Mouse (Mus musculus): ENCODE measurements around the gene Chchd5. TPM values are rescaled to one million over a fixed set of nuclear protein-coding genes. Genes with fewer than 3 reads are reported as not detected.

The Chchd5 gene
- polyA plus RNA-seq, 1 experiment from 2014 or later: 24.4 TPM

DNA sequence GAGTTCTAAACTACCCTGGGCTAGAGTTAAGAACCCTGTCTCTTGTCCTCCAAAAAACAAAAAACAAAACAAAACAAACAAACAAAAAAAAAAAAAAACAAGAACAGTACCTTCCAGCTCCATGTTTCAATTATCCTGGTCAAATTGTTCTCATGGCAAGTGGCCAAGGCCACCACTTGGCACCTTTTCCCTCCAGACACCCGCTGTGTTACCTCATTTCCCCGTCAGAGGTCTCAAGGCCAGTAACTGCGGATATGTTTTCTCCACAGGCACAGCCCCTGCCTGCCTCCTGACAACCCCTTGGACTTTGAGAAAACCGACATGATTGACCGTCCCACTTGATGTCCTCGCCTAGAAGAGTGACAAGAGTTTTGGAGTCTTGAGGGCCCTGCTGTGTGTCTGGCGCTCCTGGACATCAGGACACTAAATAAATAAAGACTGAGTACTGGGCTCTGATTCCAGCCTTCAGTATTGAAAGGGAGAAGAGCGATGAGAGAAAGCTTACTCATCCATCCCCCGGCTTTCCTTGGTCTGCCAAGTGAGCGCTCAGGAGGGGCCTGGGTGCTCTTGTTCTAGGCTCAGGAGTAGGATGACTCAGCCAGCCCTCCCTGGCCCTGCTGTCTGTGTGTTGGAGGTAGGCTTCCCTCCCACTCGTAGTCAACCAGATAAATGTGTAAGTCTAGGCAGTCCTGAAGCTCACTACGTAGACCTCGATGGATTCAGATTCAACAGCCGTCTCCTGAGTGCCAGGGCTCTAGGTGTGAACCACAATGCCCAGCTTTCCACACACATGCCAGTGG is 3.7 kb downstream of the Chchd5 start:
- DNase-seq: no peak
- Histone ChIP-seq H3K4me3 (replicated peaks; ENCODE audit: low read depth, low read length) (no peak overlapping the region), H3K9me3 (ENCODE audit: control insufficient read depth, low read length) (peaks cover 9% of the 10 kb centered on the region; the same call in 1 of the 2 replicates), H3K4me2 (ENCODE audit: low read length) (no peak overlapping the region), H3K9ac (replicated peaks; ENCODE audit: low read length) (no peak overlapping the region), H3K27ac (replicated peaks; ENCODE audit: low read depth, low read length) (no peak overlapping the region), H3K4me1 (ENCODE audit: control insufficient read depth, insufficient read depth, low read length) (peaks cover 9% of the 10 kb centered on the region), H3K36me3 (ENCODE audit: control insufficient read depth, insufficient read depth, low read length) (peaks cover 15% of the 10 kb centered on the region), H3K27me3 (ENCODE audit: control insufficient read depth, insufficient read depth, low read length) (no peaks in the 10 kb centered on the region)
- 98% methylated on average over 14 of the region's 14 CpGs for WGBS
- ATAC-seq (ENCODE audit: low FRiP score, low TSS enrichment): no peak

DNA sequence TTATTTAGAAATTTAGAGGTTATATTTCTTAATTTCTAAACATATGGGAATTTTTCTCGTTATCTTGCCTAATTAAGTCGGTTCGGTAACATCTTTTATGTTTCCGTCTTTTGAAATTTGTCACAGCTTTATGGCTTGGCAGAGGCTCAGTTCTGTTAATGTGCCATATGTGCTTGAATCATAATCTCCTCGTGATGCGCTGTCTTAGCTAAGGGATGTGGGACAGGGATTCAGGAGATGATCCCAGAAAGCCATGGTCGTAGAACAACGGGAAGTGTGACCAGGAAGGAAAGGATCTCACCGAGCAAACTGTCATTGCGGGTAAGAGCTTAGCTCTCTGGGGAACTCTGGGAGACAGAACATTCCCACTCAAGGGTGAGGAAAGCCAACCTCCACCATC is 10.4 kb downstream of the Chchd5 start:
- DNase-seq (peak; percentile 3), ATAC-seq (ENCODE audit: low FRiP score, low TSS enrichment) (no peak)
- H3K9ac ChIP-seq (replicated peaks; ENCODE audit: low read length): no peak overlapping the region
- H3K4me2 ChIP-seq (ENCODE audit: low read length): no peak overlapping the region
- no peak overlapping the region for H3K4me3 ChIP-seq (replicated peaks; ENCODE audit: low read depth, low read length)
- no peak overlapping the region for H3K27ac ChIP-seq (replicated peaks; ENCODE audit: low read depth, low read length)
- WGBS: 78% methylated on average over 10 of the region's 10 CpGs
- H3K36me3 ChIP-seq (ENCODE audit: control insufficient read depth, insufficient read depth, low read length): no peaks in the 10 kb centered on the region
- H3K9me3 ChIP-seq (ENCODE audit: control insufficient read depth, low read length): no peaks in the 10 kb centered on the region
- no peaks in the 10 kb centered on the region for H3K4me1 ChIP-seq (ENCODE audit: control insufficient read depth, insufficient read depth, low read length)
- no peaks in the 10 kb centered on the region for H3K27me3 ChIP-seq (ENCODE audit: control insufficient read depth, insufficient read depth, low read length)

DNA sequence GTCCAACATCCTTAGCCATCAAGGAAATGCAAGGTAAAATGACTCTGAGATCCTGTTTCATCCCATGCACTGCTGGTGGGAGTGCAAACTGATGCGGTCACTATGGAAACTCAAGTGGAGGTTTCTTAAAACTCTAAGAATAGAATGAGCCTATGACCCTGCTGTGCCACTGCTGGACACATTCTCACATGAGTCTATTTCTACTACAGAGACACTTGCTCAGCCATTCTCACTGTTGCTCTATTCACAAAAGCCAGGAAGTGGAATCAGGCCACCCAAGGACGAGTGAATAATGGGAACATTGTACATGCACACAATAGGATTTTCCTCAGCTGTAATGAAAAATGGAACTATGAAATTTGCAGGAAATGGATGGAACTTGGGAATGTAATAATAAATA is 19.3 kb downstream of the Chchd5 start:
- no peaks in the 10 kb centered on the region for H3K4me1 ChIP-seq (ENCODE audit: control insufficient read depth, insufficient read depth, low read length)
- 21% methylated on average over 2 of the region's 2 CpGs for WGBS
- H3K27ac ChIP-seq (replicated peaks; ENCODE audit: low read depth, low read length): no peak overlapping the region
- H3K27me3 ChIP-seq (ENCODE audit: control insufficient read depth, insufficient read depth, low read length): no peaks in the 10 kb centered on the region
- no peak overlapping the region for H3K4me3 ChIP-seq (replicated peaks; ENCODE audit: low read depth, low read length)
- no peak overlapping the region for H3K4me2 ChIP-seq (ENCODE audit: low read length)
- no peaks in the 10 kb centered on the region for H3K9me3 ChIP-seq (ENCODE audit: control insufficient read depth, low read length)
- no peak for DNase-seq
- H3K9ac ChIP-seq (replicated peaks; ENCODE audit: low read length): no peak overlapping the region
- H3K36me3 ChIP-seq (ENCODE audit: control insufficient read depth, insufficient read depth, low read length): no peaks in the 10 kb centered on the region
- no peak for ATAC-seq (ENCODE audit: low FRiP score, low TSS enrichment)

DNA sequence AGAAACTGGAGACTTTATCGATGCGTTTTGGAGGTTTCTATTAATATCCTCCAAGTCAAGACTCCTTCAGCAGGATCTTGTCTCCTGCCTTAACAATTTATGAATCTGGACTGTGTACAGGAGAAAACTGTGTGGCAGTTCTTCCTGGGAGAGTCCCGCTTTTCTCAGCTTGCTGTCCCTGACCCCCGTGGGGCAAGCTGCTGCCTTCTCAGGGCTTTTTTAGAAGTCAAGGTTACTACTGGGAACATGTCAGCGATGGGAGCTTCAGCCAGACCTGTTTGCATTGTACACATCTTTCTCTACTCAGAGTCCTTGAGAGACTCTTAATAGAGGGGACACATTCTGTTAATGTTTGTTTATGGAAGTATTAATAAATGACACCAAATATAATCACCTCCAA is 20.9 kb downstream of the Chchd5 start:
- Histone ChIP-seq H3K4me2 (ENCODE audit: low read length) (no peak overlapping the region), H3K9me3 (ENCODE audit: control insufficient read depth, low read length) (no peaks in the 10 kb centered on the region), H3K9ac (replicated peaks; ENCODE audit: low read length) (no peak overlapping the region), H3K36me3 (ENCODE audit: control insufficient read depth, insufficient read depth, low read length) (no peaks in the 10 kb centered on the region), H3K4me3 (replicated peaks; ENCODE audit: low read depth, low read length) (no peak overlapping the region), H3K27me3 (ENCODE audit: control insufficient read depth, insufficient read depth, low read length) (no peaks in the 10 kb centered on the region), H3K27ac (replicated peaks; ENCODE audit: low read depth, low read length) (no peak overlapping the region), H3K4me1 (ENCODE audit: control insufficient read depth, insufficient read depth, low read length) (no peaks in the 10 kb centered on the region)
- 90% methylated on average over 5 of the region's 5 CpGs for WGBS
- ATAC-seq (ENCODE audit: low FRiP score, low TSS enrichment) (no peak), DNase-seq (no peak)

DNA sequence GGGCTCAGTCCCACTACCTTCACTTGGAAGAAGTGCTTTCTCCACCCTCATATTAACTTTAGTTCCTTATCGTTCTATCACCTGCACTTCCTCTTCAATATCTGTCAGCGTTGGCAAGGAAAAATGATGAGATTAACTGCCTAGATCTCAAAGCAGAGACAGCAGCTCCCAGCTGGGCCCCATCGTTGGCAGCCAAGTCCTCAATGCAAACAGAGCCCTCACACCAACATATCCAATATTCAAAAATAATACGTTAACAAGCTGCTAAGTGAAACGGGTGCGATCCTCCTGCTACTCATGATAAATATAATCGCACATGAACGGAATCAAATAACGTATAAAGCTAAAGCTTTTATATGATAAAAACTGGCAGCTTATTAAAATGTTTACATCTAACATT is 21.6 kb downstream of the Chchd5 start:
- WGBS: 91% methylated on average over 9 of the region's 9 CpGs
- no peaks in the 10 kb centered on the region for H3K27me3 ChIP-seq (ENCODE audit: control insufficient read depth, insufficient read depth, low read length)
- no peak overlapping the region for H3K4me3 ChIP-seq (replicated peaks; ENCODE audit: low read depth, low read length)
- H3K36me3 ChIP-seq (ENCODE audit: control insufficient read depth, insufficient read depth, low read length): no peaks in the 10 kb centered on the region
- no peaks in the 10 kb centered on the region for H3K9me3 ChIP-seq (ENCODE audit: control insufficient read depth, low read length)
- no peak overlapping the region for H3K4me2 ChIP-seq (ENCODE audit: low read length)
- ATAC-seq (ENCODE audit: low FRiP score, low TSS enrichment) (no peak), DNase-seq (no peak)
- no peak overlapping the region for H3K27ac ChIP-seq (replicated peaks; ENCODE audit: low read depth, low read length)
- no peaks in the 10 kb centered on the region for H3K4me1 ChIP-seq (ENCODE audit: control insufficient read depth, insufficient read depth, low read length)
- H3K9ac ChIP-seq (replicated peaks; ENCODE audit: low read length): no peak overlapping the region

DNA sequence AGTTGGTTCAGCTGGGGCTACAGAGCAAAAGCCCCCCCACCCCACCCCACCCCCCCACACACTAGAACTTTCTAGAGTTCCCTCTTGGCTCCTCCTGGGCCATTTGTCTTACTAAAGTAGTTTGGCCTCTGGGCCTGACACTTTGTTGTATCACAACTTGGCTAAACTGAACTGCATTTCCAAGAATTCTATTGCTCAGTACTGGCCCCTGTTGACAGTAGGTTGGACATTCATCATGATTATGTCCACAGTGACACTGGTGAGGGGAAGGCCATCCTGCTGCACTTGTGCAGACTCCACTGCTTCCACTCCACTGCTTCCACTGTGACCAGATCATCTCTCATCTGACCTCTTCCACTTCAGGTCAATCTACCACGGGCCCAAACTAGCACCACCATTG is 23.3 kb downstream of the Chchd5 start:
- Histone ChIP-seq H3K36me3 (ENCODE audit: control insufficient read depth, insufficient read depth, low read length) (no peaks in the 10 kb centered on the region), H3K9ac (replicated peaks; ENCODE audit: low read length) (no peak overlapping the region), H3K27me3 (ENCODE audit: control insufficient read depth, insufficient read depth, low read length) (no peaks in the 10 kb centered on the region), H3K4me2 (ENCODE audit: low read length) (no peak overlapping the region), H3K4me3 (replicated peaks; ENCODE audit: low read depth, low read length) (no peak overlapping the region), H3K4me1 (ENCODE audit: control insufficient read depth, insufficient read depth, low read length) (no peaks in the 10 kb centered on the region), H3K9me3 (ENCODE audit: control insufficient read depth, low read length) (no peaks in the 10 kb centered on the region), H3K27ac (replicated peaks; ENCODE audit: low read depth, low read length) (no peak overlapping the region)
- no peak for DNase-seq
- WGBS: 75% methylated on average over 1 of the region's 1 CpGs
- ATAC-seq (ENCODE audit: low FRiP score, low TSS enrichment): no peak

DNA sequence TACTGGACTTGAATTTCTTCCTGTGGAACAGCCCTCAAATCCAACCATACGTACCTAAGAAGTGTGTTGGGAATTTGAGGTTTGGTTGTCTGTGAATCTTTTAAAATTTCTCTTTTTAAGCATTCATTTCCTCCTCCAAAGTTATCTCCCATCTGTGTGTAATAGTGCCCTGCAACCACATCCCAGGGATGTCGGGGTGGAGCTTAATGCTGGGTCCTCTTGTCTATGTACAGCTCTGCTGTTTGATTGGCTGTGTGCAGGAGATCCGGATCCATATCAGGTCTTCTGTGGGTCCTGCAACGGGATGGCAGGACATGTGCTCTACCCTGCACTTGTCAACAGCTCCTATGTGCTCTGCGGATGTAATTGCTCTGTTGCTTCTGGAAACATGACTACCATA is 35.3 kb downstream of the Chchd5 start:
- no peak for DNase-seq
- Histone ChIP-seq H3K4me2 (ENCODE audit: low read length) (no peak overlapping the region), H3K27me3 (ENCODE audit: control insufficient read depth, insufficient read depth, low read length) (no peaks in the 10 kb centered on the region), H3K4me1 (ENCODE audit: control insufficient read depth, insufficient read depth, low read length) (no peaks in the 10 kb centered on the region), H3K36me3 (ENCODE audit: control insufficient read depth, insufficient read depth, low read length) (no peaks in the 10 kb centered on the region), H3K4me3 (replicated peaks; ENCODE audit: low read depth, low read length) (no peak overlapping the region), H3K27ac (replicated peaks; ENCODE audit: low read depth, low read length) (no peak overlapping the region), H3K9me3 (ENCODE audit: control insufficient read depth, low read length) (no peaks in the 10 kb centered on the region), H3K9ac (replicated peaks; ENCODE audit: low read length) (no peak overlapping the region)
- no peak for ATAC-seq (ENCODE audit: low FRiP score, low TSS enrichment)
- WGBS: 86% methylated on average over 5 of the region's 5 CpGs

DNA sequence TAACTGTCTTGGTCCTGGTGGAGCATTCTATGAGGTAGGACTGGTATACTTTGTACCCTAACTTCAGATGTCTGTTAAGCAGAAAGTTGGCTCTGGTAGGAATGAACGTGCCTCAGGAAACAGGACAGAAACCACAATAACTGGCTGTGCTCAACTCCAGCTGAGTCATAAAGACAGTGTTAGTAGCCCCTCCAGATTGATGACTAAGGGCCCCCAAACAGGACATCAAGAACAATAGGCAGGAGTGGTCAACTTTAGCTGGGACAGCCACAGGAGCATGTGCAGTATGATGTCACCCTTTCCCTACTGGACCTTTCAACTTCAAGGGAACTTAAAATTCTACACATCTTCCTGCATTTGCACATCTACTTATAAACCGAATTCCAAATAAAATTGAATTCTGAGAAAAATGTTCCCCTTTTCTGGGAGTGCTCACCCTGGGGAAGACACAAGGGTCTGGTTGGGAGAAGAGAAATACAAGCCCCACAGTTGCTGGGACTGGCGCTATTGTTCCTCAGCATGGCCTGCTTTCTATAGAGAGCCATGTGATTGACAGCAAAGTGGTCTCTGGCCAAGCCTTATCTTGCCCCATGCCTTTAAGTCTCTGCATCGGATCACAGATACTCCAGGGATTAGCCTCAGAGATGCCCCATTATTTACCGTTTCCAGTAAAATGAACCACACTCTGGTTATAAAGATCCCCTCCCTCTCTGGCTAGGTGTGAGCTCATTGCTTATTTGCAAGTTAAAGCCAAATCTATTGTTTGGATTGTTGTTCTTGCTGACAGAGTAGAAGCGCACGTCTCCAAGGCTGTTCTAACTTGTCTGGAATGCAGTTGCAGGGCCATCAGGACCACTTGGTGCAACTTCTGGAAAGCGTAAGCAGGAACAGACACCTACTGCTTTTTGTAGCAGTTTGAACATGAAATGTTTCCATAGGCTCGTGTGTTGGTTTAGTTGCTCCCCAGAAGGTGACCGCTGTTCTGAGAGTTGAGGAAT is 37.3 kb downstream of the Chchd5 start:
- ATAC-seq (ENCODE audit: low FRiP score, low TSS enrichment): no peak
- 61% methylated on average over 10 of the region's 10 CpGs for WGBS
- H3K4me1 ChIP-seq (ENCODE audit: control insufficient read depth, insufficient read depth, low read length): no peaks in the 10 kb centered on the region
- H3K36me3 ChIP-seq (ENCODE audit: control insufficient read depth, insufficient read depth, low read length): no peaks in the 10 kb centered on the region
- H3K27ac ChIP-seq (replicated peaks; ENCODE audit: low read depth, low read length): no peak overlapping the region
- H3K27me3 ChIP-seq (ENCODE audit: control insufficient read depth, insufficient read depth, low read length): no peaks in the 10 kb centered on the region
- H3K9ac ChIP-seq (replicated peaks; ENCODE audit: low read length): no peak overlapping the region
- no peak overlapping the region for H3K4me3 ChIP-seq (replicated peaks; ENCODE audit: low read depth, low read length)
- no peak overlapping the region for H3K4me2 ChIP-seq (ENCODE audit: low read length)
- no peak for DNase-seq
- no peaks in the 10 kb centered on the region for H3K9me3 ChIP-seq (ENCODE audit: control insufficient read depth, low read length)
